Mouse (Mus musculus) mouse trophoblast stem cell (cell line): ENCODE results near the gene Hspa12a.

ENCODE experiments used
- in situ Hi-C, 2 experiments: fragments of 300-500 bp; cut with MseI, MboI; formaldehyde crosslinking; loops; 2 replicates in 1 of 2; 3 replicates in 1 of 2; pipeline ENCODE4 v1.15.1; 2025

Gene Hspa12a

DNA sequence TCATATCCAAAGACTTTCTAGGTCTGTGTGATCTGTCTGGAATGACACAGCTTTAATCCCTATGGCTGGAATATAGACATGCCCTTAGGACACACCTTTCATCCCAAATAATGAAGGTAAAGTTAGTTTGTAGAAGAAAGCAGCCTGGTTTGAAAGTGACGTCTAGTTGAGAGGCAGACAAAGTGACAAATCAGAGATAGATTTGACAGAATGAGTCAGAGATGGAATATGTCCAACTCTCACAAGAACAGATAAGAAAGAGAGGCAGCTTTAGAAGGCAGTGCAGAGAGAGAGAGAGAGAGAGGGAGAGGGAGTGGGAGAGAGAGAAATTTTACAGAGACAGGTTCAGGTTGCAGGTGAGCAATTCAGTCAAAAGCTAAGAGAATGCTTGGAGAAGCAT is 119.1 kb downstream of the Hspa12a start:
- in situ Hi-C loops, result loop anchor here in 1 of 2 experiments (25.0 kb wide), 1 partner anchor 388 kb away; the partner anchor contains the start of gene Kcnk18

DNA sequence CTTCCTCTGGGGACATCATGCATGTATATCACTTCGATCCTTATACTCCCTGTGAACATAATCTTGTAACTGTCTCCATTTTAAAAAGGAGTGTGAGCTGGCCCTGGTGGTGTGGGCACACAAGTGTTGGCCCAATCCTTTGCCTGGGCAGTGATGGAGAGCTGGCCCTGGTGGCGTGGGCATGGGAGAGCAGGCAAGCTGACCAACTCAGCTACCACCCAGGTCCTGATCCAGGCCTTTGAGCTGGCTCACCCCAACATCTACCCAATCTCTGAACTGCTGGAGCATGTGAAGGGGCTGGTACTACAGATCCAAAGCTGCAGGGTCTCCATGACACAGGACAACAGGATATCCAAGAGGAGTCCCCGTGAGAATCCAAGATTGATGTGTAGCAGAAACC is 120.2 kb downstream of the Hspa12a start:
- in situ Hi-C loops, result loop anchor here in 1 of 2 experiments (25.0 kb wide), 1 partner anchor 389 kb away; the partner anchor contains the start of gene Kcnk18

DNA sequence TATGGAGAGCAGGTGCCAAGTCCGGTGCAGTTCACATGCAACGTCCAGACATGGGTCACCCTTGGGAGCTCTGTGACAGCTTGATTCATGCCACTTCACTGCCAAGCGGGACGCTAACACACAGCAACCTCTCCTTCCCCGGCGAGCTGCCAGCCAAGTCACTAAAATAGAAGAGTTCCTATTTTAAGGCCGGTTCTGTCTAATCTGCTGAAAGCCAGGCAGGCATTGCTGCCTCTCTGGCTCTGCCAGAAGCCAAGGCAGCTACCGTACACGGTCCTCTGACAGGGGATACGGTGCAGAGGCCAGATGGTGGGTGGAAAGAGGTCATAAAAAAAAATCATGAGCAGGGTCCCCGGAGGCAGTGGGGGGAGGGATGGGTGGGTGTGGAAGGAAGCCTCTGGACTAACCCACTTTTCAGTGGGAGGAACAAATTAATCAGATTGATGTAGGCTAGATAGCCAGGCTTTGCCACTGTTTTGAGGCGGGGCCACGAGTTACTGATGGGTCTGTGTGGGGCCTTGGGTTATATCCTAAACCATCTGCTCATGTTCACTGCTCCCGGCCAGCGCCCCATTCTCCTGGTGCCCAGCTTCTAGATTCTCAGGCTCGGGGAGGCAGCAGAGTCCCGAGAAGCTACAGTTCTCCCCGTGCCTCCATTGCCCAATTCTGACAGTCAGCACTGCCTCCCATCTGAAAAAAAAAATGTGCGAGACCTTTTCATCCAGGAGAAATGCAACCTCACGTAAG is 120.8 kb downstream of the Hspa12a start:
- in situ Hi-C loops, result loop anchor here in 1 of 2 experiments (25.0 kb wide), 1 partner anchor 390 kb away; the partner anchor contains the start of gene Kcnk18

DNA sequence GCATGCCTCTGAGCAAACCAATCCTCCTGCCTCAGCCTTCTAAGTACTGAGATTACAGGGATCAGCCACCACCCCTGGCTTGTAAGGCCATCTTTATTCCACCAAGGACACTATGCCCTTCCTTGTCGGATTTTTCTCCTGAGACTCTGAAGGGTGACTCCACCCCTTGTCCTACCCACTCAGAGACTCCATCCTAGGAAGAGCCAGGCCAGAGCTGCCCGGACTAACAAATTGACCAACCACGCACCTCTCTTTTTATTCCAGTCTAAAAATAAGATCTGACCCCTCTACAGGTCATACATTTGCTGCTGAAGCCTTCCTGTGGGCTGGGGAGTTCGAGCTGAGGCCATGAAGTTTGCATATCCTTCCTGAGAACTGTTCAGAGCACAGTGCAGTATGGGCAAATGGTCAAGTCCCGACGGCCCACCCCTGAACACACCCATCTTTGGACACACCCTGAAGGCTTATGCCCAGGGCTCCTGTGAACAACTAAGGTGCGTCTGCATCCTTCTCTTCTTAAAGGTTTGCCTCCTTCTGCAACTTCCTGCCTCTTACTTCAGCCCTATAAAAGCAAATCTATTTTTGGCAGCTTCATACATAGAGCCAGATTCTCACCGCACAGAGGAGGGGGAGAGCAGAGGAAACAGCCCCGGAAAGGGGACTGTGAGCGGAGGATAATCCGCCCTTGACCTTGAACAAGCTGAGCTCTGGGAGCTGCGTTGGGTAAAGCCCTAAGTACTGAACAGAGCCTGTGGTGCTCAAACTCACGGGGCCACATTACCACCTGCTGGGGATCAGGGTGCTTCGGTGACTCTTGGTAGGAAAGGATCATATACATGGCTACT is 124.7 kb downstream of the Hspa12a start:
- in situ Hi-C loops, result loop anchor here in 1 of 2 experiments (25.0 kb wide), 1 partner anchor 394 kb away; the partner anchor contains the start of gene Kcnk18

DNA sequence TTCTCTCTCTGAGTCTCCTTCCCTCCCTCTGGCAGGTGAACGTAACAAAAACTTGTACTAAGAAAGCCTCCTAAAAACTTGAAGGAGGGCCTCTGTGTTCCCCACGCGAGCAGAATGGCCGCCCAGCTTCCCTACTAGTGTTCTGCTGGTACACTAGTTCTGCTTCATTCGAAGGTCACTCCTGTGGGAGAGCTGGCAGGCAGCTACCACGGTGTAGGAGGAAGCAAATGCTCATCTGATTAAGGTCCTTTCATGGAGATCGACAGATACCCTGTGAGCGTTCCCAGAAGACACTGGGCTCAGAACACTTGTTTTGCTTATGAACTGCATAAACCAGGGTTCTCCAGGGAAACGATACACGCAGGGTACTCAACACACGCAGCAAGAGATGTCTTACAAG is 126.1 kb downstream of the Hspa12a start:
- in situ Hi-C loops, result loop anchor here in 1 of 2 experiments (25.0 kb wide), 1 partner anchor 395 kb away; the partner anchor contains the start of gene Kcnk18

DNA sequence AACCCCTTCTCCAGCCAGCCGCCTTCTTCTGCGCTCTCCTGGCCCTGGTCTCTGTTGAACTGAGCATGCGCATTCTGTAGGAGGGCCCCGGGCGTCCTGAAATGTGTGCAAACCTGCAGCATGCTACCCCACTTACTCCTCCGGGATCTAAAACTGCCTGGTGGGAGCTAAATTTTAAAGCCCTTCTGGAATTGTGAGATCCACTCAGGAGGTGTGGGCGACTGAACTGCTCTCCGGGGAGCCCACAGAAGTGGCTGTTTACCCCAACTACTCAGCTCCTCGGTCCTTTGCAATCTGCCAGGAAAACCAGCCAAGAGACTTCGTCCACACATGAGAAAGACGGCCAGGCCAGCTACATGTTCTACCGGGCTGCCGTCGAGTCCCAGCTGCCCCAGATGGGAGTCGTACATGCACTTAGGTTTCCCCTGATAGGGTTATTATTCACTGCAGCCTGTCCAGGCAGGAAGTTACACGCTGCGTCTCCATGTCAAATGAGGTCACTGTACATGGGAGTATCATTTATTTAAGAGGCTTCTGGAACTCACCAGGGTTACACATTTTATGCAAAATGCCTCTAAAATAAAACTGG is 126.9 kb downstream of the Hspa12a start:
- in situ Hi-C loops, result loop anchor here in 1 of 2 experiments (25.0 kb wide), 1 partner anchor 396 kb away; the partner anchor contains the start of gene Kcnk18

DNA sequence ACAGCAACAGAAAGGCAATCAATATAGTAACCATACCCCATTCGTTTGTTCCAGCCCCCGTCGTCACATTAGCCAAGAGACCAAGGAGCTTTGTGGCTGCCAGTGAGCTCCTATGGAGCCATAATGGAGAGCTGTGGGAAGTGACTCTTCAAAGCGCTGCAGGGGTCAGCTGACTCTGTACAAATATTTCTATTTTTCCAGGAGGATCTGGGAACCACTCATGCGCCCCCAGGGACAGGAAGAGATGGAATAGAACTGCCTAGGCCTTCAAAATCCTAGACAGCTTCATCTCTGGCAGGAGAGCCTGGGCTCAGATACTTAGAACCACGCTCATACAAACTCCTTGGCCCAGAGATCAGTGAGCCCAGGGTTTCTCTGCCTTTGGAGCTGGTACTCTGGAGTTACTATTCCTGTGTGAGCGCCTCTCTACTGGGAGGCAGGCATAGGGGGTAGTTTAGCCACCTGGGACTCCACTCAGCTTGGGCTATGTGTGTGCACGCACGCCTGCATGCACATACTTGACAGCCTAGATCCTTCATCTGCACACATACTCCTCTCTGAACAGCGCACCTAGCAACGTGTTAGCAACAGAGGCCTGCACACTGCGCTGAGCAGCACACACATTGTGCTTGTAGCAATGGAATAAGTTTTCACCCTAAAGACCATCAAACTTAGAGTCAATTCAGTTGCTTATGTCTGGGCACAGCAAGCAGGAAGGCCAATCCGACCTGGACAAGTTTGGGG is 128.1 kb downstream of the Hspa12a start:
- in situ Hi-C loops, result loop anchor here in 1 of 2 experiments (25.0 kb wide), 1 partner anchor 397 kb away; the partner anchor contains the start of gene Kcnk18

DNA sequence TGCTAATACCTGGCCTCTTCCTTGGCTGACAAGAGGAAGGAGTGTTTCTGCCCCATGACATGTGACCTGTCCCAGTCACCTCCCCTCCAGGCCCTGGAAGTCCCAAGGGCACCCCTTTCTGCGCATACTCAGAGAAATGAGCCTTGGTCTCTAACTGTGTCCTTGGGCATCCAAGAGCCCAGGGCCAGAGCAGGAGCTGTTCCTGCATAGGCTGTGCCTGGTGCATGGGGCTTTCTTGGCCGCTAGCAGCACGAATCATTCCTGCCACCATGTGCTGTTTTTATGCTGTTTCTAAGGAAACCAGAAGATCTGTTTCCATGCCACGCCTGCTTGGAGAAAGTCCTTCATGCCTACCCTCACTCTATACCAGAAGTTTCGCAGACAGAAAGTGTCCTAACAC is 132.9 kb downstream of the Hspa12a start:
- in situ Hi-C loops, result loop anchor here in 1 of 2 experiments (25.0 kb wide), 1 partner anchor 402 kb away; the partner anchor contains the start of gene Kcnk18

DNA sequence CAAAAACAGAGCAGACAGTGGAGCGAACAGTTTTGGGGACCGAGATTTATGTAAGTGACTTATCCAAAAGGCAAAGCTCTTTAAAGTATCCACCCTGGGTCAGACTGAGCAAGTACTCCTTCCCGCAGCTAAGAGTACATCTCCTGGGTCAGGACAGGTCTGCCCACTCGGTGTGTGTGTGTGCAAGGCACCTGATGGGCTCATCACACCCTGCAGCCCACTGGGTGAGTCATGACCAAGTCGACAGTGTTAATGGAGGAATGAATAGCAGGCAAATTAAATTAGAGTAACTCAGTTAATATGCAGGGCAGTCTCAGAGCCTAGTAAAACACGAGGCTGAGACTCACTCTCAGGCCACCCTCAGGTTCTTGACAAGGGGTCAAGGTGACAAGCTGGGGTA is 134.6 kb downstream of the Hspa12a start:
- in situ Hi-C loops, result loop anchor here (5.0 to 25.0 kb wide), 2 partner anchors 98 to 403 kb away; partner anchors contain the start of gene Kcnk18 (in 1 of the 2)

DNA sequence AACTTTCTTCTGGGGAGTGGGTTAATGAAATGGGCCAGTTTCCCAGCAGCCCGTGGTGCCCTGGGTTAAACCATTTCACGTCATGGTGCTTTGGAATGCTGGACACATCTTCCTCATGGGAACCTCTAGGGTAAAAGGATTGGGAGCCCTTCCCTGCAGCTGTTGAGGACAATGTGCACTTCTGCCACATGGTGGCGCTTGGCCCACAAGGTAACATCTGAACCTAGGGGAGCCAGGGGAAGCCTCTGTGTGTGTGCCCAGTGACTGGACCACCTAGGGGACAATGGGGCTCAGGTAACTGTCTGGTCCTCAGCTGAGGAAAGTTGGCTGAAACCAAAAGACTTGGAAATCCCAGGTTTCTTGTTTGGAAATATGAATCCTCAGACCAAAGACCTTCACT is 137.1 kb downstream of the Hspa12a start:
- in situ Hi-C loops, result loop anchor here (5.0 to 25.0 kb wide), 2 partner anchors 101 to 406 kb away; partner anchors contain the start of gene Kcnk18 (in 1 of the 2)

DNA sequence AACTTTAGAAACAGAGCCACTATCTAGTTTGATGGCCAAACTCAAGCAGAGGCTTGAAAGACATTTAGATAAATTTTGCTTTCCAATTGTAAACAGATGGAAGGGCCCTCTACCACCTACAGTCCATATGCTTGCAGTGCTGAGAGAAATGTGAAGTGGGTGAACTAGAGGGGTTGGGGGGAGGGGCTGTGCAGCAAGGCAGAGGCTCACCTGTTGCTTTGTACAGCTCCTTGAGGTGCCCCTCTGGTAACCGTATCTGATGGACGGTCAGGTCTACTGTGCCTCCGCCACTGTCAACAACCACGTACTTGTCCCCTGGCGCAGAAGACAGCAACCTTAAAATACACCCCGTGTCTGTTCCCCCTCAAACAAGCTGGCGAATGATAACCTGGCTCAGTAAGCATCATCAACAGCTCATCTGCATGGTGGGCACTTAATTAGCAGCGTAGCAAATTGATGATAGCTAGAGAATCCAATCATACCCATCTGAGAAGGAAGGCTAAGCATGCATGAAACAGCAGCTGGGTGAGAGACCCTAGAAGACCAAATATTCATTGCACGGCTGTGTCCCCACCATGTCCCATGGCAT is 138.2 kb downstream of the Hspa12a start:
- in situ Hi-C loops, result loop anchor here (5.0 to 25.0 kb wide), 2 partner anchors 102 to 407 kb away; partner anchors contain the start of gene Kcnk18 (in 1 of the 2)

DNA sequence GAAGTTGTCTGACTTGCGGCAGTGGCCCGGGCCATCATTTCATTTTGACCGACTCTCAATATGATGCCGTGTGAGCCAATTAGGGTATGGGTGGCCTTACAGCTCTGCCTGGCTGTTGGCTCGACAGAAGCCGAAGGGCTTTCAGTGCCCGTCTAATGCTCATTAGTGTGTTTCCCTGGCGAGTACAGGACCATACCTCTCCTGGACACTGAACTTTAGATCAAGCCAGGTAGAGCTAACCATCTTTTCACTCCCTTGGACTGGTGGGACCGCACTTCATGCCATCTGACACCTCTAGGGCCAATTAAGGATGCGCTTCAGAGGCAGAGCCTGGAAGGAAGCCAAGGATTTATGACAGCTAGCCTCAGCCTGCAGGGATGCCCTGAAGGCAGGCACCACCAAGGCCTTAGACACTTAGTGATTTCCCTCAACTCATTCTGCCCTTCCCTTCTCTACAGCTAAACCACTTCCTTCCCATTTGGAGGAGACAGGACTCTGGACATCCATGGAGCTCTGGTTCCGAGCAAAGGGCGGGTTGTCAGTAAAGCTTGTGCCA is 148.3 kb downstream of the Hspa12a start:
- in situ Hi-C loops, result no loop called here

DNA sequence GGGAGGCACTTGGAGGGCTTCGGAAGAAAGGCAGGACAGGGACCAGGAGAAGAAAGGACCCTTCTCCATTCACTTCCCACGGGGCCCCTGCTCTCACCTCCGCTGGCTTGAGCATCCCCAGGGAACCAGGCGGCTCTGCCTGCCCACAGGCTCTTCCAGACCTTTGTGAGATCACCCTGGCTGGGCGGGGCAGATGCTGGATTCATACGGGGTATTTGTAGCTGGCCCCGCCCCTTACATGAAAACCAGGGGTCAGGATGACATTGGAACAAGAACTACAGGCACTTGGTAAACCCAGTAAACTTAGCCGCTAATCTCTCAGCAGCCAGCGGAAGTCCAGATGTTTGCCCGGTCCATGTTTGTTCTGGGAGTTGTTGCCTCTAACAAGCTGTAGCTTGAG is 149.2 kb downstream of the Hspa12a start, which contains the start of gene 1700019N19Rik:
Gene 1700019N19Rik, minus strand, starts transcription at position 178 of the 400 bp plus-strand sequence.
- in situ Hi-C loops, result no loop called here

DNA sequence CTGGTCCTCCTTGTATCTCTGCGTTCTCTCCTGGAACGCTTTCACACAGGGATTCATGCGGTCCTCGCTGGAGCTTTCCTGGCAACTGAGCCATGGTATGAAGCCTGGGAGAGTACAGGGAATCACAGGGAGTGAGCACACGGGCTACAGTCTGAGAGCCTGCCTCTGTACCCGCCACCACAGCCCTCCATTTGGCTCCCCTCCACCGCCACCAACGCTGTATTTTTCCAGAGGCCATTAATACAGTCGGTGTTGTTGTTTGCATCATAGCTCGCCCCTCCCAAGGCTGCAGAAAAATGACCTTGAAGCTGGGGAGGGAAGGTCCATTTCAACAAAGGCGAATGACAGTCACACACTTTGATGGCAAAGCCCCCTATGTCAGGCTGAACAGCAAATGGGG is 154.3 kb downstream of the Hspa12a start:
- in situ Hi-C loops, result no loop called here

DNA sequence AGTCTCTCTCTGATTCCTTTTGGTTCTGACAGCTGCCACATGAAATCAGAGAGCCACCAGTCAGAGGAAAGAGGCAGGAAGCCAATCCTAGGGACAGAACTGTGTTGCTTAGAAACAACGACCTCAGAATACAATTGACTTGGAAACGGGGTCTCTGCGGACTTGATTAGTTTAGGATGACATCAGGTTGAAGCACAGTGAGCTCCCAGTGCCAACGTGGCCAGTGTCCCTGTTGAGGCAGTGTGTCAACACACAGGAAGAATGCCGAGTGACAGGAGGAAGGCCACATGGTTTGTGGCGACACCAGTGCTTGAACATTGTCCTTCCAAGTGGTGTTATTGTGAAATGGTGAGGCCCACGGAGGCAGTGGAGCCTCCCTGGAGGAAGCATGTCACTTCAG is 159.5 kb downstream of the Hspa12a start:
- in situ Hi-C loops, result no loop called here

DNA sequence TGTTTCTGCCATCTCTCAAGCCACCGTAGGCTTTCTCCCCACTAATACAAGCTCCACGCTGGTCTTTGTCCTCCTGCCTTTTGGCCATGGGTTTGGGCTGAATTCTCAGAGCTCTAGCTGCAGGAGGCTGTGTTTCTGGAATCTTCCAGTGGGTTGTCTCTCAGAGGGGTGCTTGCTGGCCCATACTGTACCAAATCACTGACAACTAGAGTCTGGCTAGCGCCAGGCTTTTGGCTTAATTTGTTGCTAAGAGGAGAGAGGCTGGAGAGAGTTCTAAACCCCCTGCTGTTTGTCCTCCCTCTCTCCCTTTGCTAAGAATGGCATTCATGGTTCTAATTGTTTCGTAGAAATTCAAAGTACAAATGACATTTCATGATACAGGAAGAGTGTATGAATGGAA is 161.9 kb downstream of the Hspa12a start:
- in situ Hi-C loops, result no loop called here

DNA sequence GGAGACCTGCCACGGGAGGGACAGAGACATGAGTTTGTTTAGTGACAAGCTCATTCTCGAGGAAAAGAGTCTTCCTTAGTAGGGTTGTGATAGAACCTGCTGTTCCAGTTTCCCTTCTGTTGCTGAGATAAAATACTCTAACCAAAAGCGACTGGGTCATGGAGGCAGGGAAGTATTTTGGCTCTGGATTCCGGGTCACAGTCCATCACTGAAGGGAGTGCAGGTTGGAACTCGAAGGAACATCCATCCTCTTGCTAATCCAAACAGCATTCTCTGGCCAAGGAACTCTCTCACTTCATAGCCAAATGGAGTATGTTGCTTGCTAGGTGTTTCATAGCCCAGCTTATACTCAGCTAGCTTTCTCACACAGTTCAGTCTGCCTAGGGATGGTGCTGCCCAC is 167.0 kb downstream of the Hspa12a start:
- in situ Hi-C loops, result no loop called here

DNA sequence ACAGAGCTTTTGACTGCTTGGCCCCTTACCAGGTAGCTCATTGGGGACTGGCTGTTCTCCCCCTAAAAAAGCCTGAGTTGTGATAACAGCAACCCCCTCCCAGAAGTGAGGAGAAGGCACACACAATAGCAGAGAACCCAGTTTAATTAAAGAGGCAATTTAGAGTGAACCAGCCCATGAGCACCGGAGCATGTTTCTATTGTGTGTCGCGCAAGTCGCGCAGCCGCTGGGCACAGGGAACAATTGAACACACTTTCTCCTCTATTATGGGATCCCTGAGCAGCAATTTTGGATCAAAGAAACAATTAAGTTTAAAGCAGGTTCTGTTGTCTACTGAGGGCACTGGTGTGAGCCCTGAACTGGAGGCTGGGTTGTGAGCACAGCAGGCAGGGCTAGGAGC is 176.1 kb downstream of the Hspa12a start:
- in situ Hi-C loops, result no loop called here

DNA sequence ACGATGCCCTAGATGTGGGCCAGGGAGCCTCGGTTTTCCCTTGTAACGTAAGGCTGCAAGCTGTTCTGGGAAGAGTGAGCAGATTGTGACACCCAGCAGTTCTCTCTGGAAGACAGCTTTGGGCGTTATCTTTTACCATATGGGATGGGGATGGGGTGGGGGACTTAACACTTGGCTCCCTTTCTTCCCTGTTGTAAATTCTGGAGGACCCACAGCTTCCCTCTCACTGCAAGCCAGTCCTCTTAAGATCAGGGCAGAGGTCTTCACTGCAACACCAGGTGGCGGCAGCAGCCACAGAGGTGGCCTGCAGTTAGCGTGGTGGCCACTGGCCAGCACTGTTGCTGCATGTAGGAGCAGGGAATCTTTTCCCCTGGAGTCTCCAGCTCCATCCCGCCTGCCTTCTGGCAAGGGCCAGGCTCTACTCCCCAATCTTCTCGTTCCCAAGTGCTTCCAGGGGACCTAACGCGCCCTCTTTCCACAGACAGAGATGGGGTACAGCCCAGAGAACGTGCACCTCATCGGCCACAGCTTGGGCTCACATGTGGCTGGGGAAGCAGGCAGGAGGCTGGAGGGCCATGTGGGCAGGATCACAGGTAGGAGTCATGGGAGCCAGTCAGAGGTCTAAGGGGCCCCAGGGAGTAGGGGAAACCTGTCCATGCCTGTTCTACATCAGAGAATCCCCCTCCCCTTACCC is 180.5 kb downstream of the Hspa12a start:
- in situ Hi-C loops, result no loop called here
